Mouse (Mus musculus) cerebellum, adult 18-20 months (tissue): ENCODE measurements around the gene Mmgt2.

Experiments
- DNase-seq, 2 experiments: peaks; one replicate each; pipeline ENCODE4 v3.0.0; 2021

Gene Mmgt2

DNA sequence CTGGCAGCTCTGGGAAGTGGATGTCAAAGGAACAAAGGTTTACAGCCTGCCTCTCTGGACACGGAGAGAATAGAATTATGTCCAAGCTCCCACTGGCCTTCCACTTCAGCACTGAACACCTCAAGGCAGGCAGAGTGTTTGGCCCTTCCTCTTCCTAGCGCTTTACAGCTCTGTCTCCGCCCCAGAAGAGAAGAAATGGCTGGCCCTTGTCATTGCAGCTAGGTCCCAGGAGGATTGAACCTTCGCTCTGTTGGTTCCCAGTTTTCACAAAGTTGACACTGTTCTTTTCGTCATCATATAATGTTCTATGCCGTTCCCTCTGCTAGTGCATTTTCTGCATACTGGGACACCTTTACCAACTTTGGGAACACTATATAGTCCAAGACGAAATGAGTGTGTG, 59.8 kb downstream of the Mmgt2 start:
- DNase-seq, result no peak

DNA sequence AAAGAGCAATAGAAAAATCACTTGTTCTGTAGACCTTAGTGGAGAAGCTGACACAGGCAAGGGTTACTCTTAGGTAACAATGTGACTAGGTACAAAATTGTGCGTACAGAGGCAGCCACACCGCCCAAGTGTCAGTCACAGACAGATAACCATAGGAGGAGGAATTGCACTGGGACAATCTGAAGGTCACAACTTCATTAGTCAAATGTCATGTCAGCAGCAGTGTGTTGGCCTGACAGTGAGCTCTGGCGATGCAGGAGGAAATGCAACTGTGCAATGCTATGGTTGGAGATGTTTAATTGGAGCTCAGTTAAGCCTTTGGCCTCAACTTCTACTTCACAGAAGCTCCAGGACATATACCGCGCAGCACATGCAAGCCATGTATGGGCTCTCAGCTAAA, 62.2 kb downstream of the Mmgt2 start:
- DNase-seq, result no peak
